Mouse (Mus musculus): ENCODE data around the gene Cplx2.

Gene Cplx2

GRCm38 (mm10) chr13:54402346-54402745, 31.2 kb downstream of the Cplx2 start:
- DNase-seq (ENCODE audit: low spot score in 2 of 2): no peak

GRCm38 (mm10) chr13:54403224-54404070, 32.3 kb downstream of the Cplx2 start:
- DNase-seq (ENCODE audit: low spot score in 2 of 2): no peak

- DNase-seq (ENCODE audit: low spot score in 2 of 2): no peak
These were observed 33.1 kb downstream of the Cplx2 start for GRCm38 (mm10) chr13:54404205-54404604.

GRCm38 (mm10) chr13:54405805-54406204, 34.7 kb downstream of the Cplx2 start:
- no peak for DNase-seq (ENCODE audit: low spot score in 2 of 2)

- DNase-seq (ENCODE audit: low spot score in 2 of 2): no peak
These were observed 40.5 kb downstream of the Cplx2 start for GRCm38 (mm10) chr13:54411656-54412055.

- no peak for DNase-seq (ENCODE audit: low spot score in 2 of 2)
These were observed 41.1 kb downstream of the Cplx2 start for GRCm38 (mm10) chr13:54412236-54412635.

GRCm38 (mm10) chr13:54412721-54413120, 41.6 kb downstream of the Cplx2 start:
- DNase-seq (ENCODE audit: low spot score in 2 of 2): no peak

- DNase-seq (ENCODE audit: low spot score in 2 of 2): no peak
These were observed 43.9 kb downstream of the Cplx2 start for GRCm38 (mm10) chr13:54415059-54415458.

GRCm38 (mm10) chr13:54418781-54419327, 47.7 kb downstream of the Cplx2 start:
- DNase-seq (ENCODE audit: low spot score in 2 of 2): no peak

- no peak for DNase-seq (ENCODE audit: low spot score in 2 of 2)
These were observed 49.1 kb downstream of the Cplx2 start for GRCm38 (mm10) chr13:54420226-54420625.

- DNase-seq (ENCODE audit: low spot score in 2 of 2): no peak
These were observed 54.1 kb downstream of the Cplx2 start for GRCm38 (mm10) chr13:54425269-54425668.

GRCm38 (mm10) chr13:54426781-54427655, 55.9 kb downstream of the Cplx2 start:
- no peak for DNase-seq (ENCODE audit: low spot score in 2 of 2)

- DNase-seq (ENCODE audit: low spot score in 2 of 2): no peak
These were observed 57.6 kb downstream of the Cplx2 start for GRCm38 (mm10) chr13:54428771-54429170.

GRCm38 (mm10) chr13:54430051-54430450, 58.9 kb downstream of the Cplx2 start:
- DNase-seq (ENCODE audit: low spot score in 2 of 2): no peak

- no peak for DNase-seq (ENCODE audit: low spot score in 2 of 2)
These were observed 60.0 kb downstream of the Cplx2 start for GRCm38 (mm10) chr13:54431161-54431560.

All from left cerebral cortex, adult 9 months (tissue).